Mouse (Mus musculus) stomach, postnatal 0 days (tissue): ENCODE measurements at regions not wholly inside any gene's neighbourhood (a gene's known extent, or its start where the extent isn't known, plus 50 kb on each side); places are given as distances from the start of the nearest gene placed in this dataset.
A peak's percentile ranks its signal among the peaks of the same experiment; 100 is the strongest.

ENCODE experiments used
- ATAC-seq: fragments of 200-750 bp; cut with Nextera tagmentation; 2 replicates; pipeline ENCODE4 v1.8.0; 2017; ENCODE audit not compliant: low FRiP score, low TSS enrichment
- DNase-seq: peaks from one replicate; pipeline ENCODE4 v3.0.0-alpha.2; 2016; ENCODE audit warnings: low spot score
- H3K27ac ChIP-seq: fragments of 300-500 bp; sonication (generic); replicated peaks from 2 replicates; pipeline ENCODE4 v1.5.1; 2014; ENCODE audit warnings: mild to moderate bottlenecking, control low read depth
- H3K27me3 ChIP-seq: fragments of 300-500 bp; sonication (generic); 2 replicates; pipeline ENCODE4 v1.6.1; 2014; ENCODE audit warnings: low read length; ENCODE audit not compliant: control insufficient read depth, insufficient read depth
- H3K36me3 ChIP-seq: fragments of 300-500 bp; sonication (generic); 2 replicates; pipeline ENCODE4 v1.6.1; 2014; ENCODE audit warnings: low read length, mixed read lengths; ENCODE audit not compliant: control insufficient read depth, insufficient read depth
- H3K4me1 ChIP-seq: fragments of 300-500 bp; sonication (generic); replicated peaks from 2 replicates; pipeline ENCODE4 v1.6.1; 2014; ENCODE audit warnings: antibody characterized with exemption; ENCODE audit not compliant: control insufficient read depth, insufficient read depth
- H3K4me2 ChIP-seq: fragments of 300-500 bp; sonication (generic); replicated peaks from 2 replicates; pipeline ENCODE4 v1.6.1; 2014; ENCODE audit warnings: low read depth, mild to moderate bottlenecking, control low read depth, moderate library complexity
- H3K4me3 ChIP-seq: fragments of 300-500 bp; sonication (generic); 2 replicates; pipeline ENCODE4 v1.5.1; 2014; ENCODE audit warnings: low read depth, low read length, control low read depth
- H3K9ac ChIP-seq: fragments of 300-500 bp; sonication (generic); 2 replicates; pipeline ENCODE4 v1.6.1; 2014; ENCODE audit warnings: mild to moderate bottlenecking, low read length, control low read depth, mixed read lengths
- H3K9me3 ChIP-seq: fragments of 300-500 bp; sonication (generic); 2 replicates; pipeline ENCODE4 v1.6.1; 2016; ENCODE audit warnings: low read length; ENCODE audit not compliant: control insufficient read depth
- CTCF ChIP-seq: IDR thresholded peaks from 2 replicates; pipeline ENCODE4 v1.5.1; 2016; ENCODE audit warnings: antibody characterized with exemption, low read depth, mild to moderate bottlenecking, moderate library complexity
- EP300 ChIP-seq: optimal IDR thresholded peaks from 2 replicates; pipeline ENCODE3; 2016; ENCODE audit warnings: antibody characterized with exemption
- WGBS: fragments of 180-500 bp; shearing (Covaris S2); extraction: QIAGEN DNeasy Blood & Tissue Kit; methylation state at CpG from one replicate; pipeline ENCODE4 v1.1.7; 2014; 5-methylcytosine and 5-hydroxymethylcytosine counted together

- no peaks in the 10 kb centered on the region for H3K4me1 ChIP-seq
- no peak overlapping the region for H3K27ac ChIP-seq
- 85% methylated on average over 11 of the region's 11 CpGs for WGBS
- H3K4me2 ChIP-seq, result no peak overlapping the region
- H3K27me3 ChIP-seq, result no peaks in the 10 kb centered on the region
- TF ChIP-seq CTCF (no peak), EP300 (no peak)
- H3K9me3 ChIP-seq, result peaks cover 3% of the 10 kb centered on the region; the same call in 1 of the 2 replicates
- ATAC-seq, result no peak
- no peaks in the 10 kb centered on the region for H3K36me3 ChIP-seq
- no peak overlapping the region for H3K9ac ChIP-seq
- H3K4me3 ChIP-seq, result no peak overlapping the region
- no peak for DNase-seq
Measured at GRCm38 (mm10) chr10:66719796-66720195, 376.1 kb upstream of the Jmjd1c start.

- Histone ChIP-seq H3K4me2 (no peak overlapping the region), H3K36me3 (no peaks in the 10 kb centered on the region), H3K27me3 (no peaks in the 10 kb centered on the region), H3K4me1 (no peaks in the 10 kb centered on the region), H3K4me3 (no peak overlapping the region), H3K9me3 (no peaks in the 10 kb centered on the region), H3K27ac (no peak overlapping the region), H3K9ac (no peak overlapping the region)
- WGBS, result 83% methylated on average over 5 of the region's 5 CpGs
- DNase-seq (no peak), ATAC-seq (no peak)
- TF ChIP-seq EP300, result no peak
Measured at GRCm38 (mm10) chr10:66733631-66734030, 362.3 kb upstream of the Jmjd1c start.

- DNase-seq (no peak), ATAC-seq (no peak)
- Histone ChIP-seq H3K4me2 (no peak overlapping the region), H3K36me3 (no peaks in the 10 kb centered on the region), H3K27ac (no peak overlapping the region), H3K9me3 (no peaks in the 10 kb centered on the region), H3K4me3 (no peak overlapping the region), H3K4me1 (no peaks in the 10 kb centered on the region), H3K9ac (no peak overlapping the region), H3K27me3 (no peaks in the 10 kb centered on the region)
- 56% methylated on average over 5 of the region's 5 CpGs for WGBS
- TF ChIP-seq EP300 (no peak), CTCF (peak; percentile 60)
Measured at GRCm38 (mm10) chr10:66734853-66735252, 361.1 kb upstream of the Jmjd1c start.

GRCm38 (mm10) chr10:66739017-66739416, 356.9 kb upstream of the Jmjd1c start:
- ATAC-seq (no peak), DNase-seq (no peak)
- H3K4me1 ChIP-seq, result no peaks in the 10 kb centered on the region
- 70% methylated on average over 6 of the region's 7 CpGs for WGBS
- H3K4me3 ChIP-seq, result no peak overlapping the region
- H3K27ac ChIP-seq, result no peak overlapping the region
- no peak overlapping the region for H3K4me2 ChIP-seq
- H3K27me3 ChIP-seq, result no peaks in the 10 kb centered on the region
- no peaks in the 10 kb centered on the region for H3K9me3 ChIP-seq
- TF ChIP-seq EP300 (no peak), CTCF (no peak)
- no peak overlapping the region for H3K9ac ChIP-seq
- H3K36me3 ChIP-seq, result no peaks in the 10 kb centered on the region

GRCm38 (mm10) chr10:66741819-66742218, 354.1 kb upstream of the Jmjd1c start:
- no peaks in the 10 kb centered on the region for H3K27me3 ChIP-seq
- no peaks in the 10 kb centered on the region for H3K4me1 ChIP-seq
- H3K4me3 ChIP-seq, result no peak overlapping the region
- H3K4me2 ChIP-seq, result no peak overlapping the region
- H3K9ac ChIP-seq, result no peak overlapping the region
- H3K36me3 ChIP-seq, result no peaks in the 10 kb centered on the region
- DNase-seq, result peak; percentile 16
- no peak overlapping the region for H3K27ac ChIP-seq
- ATAC-seq, result no peak
- TF ChIP-seq EP300 (no peak), CTCF (peak; percentile 64)
- H3K9me3 ChIP-seq, result no peaks in the 10 kb centered on the region
- WGBS, result 72% methylated on average over 3 of the region's 3 CpGs

- H3K4me3 ChIP-seq, result no peak overlapping the region
- WGBS, result 85% methylated on average over 6 of the region's 6 CpGs
Measured at GRCm38 (mm10) chr10:66743254-66743653, 352.7 kb upstream of the Jmjd1c start.

More at GRCm38 (mm10) chr10:66743254-66743653, 352.7 kb upstream of the Jmjd1c start:
- ATAC-seq, result no peak
- no peak overlapping the region for H3K9ac ChIP-seq
- H3K27ac ChIP-seq, result no peak overlapping the region
- no peak for DNase-seq
- no peaks in the 10 kb centered on the region for H3K27me3 ChIP-seq
- no peaks in the 10 kb centered on the region for H3K4me1 ChIP-seq
- H3K36me3 ChIP-seq, result no peaks in the 10 kb centered on the region
- no peaks in the 10 kb centered on the region for H3K9me3 ChIP-seq
- peak overlapping the region; percentile 25; the same call in 1 of the 2 replicates for H3K4me2 ChIP-seq
- TF ChIP-seq EP300, result no peak
- no peak for TF ChIP-seq CTCF
